Mouse (Mus musculus) embryonic fibroblast, embryonic 13.5 days (primary cell): ENCODE data around the gene Mmrn1.

Experiments
- CTCF ChIP-seq: IDR thresholded peaks from 2 replicates; pipeline ENCODE4 v1.5.1; 2011; ENCODE audit warnings: mild to moderate bottlenecking, control low read depth, low read length, moderate library complexity, borderline replicate concordance; ENCODE audit not compliant: insufficient read depth
- POLR2A ChIP-seq: IDR thresholded peaks from 2 replicates; pipeline ENCODE4 v1.6.1; 2011; ENCODE audit warnings: low read depth, mild to moderate bottlenecking, control low read depth, low read length, moderate library complexity

DNA sequence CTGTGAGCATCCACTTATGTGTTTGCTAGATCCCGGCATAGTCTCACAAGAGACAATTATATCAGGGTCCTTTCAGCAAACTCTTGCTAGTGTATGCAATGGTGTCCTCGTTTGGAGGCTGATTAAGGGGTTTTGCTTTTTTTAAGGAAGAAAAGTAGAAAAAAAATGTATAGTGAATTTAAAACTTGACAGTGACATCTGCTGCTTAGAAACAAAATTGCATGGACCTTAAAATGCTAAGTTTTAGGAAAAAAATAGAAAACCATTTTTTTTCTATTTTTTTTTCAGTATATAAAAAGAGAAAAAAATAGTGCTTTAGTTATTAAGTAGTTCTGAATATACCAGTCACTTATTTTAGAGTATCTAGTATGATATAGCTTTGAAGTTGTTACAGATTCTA lies 43.2 kb upstream of the Mmrn1 start:
- TF ChIP-seq POLR2A (no peak), CTCF (no peak)
